22 mouse cellular contexts compared by ENCODE assay signal in the genomic region with DNA sequence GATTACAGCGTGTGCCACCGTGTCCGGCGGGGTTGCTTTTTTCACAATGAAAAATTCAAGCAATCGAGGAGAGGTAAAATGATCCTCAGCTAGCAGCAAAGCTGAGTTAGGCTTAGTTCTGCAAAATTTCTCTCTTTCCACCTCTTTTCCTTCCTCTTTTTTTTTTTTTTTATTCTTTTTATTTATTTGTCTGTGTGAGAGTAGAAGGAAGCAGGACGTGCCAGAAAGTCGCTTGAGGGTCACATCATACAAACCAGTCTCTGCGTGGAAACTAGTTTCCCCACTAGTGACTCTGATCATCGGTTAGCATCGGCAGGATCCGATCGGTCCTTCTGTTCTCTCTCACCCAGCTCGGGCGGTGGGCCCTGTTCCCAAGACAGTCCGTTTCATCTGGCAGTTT. TPM values are rescaled to one million over a fixed set of nuclear protein-coding genes. Genes with fewer than 3 reads are reported as not detected.
DNase-seq lines count a peak whose midpoint lies in the region; ATAC-seq and TF ChIP-seq lines count a peak whose summit lies in the region.
"Had no signal": no experiment of that assay in that cellular context is flagged by ENCODE, and none has a peak within 500 bp of the region (broad histone marks: within the 10 kb centered on the region; RNA-seq: fewer than 3 reads in every experiment).

No protein-coding gene starts in this region.

- no peak for TF ChIP-seq EP300 in ES-Bruce4 (IDR thresholded peaks at IDR 0.05; ENCODE audit: insufficient read depth, low read depth, low read length)

- H3K9me3 ChIP-seq in ES-Bruce4 (replicated peaks; ENCODE audit: control insufficient read depth, insufficient read depth, low read length, poor library complexity, severe bottlenecking), result no peaks in the 10 kb centered on the region
- H3K9me3 ChIP-seq in limb, embryonic 10.5 days (replicated peaks), result no peaks in the 10 kb centered on the region
- H3K9me3 ChIP-seq: embryonic facial prominence, embryonic 10.5 days; G1E; heart, embryonic 15.5 days; hindbrain, embryonic 10.5 days; intestine, embryonic 15.5 days had no signal

- WGBS in limb, embryonic 10.5 days, result 87% methylated on average over 15 of the region's 15 CpGs

- peak; percentile 41 for DNase-seq in R1 (ENCODE audit: low read depth, low spot score)
- DNase-seq in limb, embryonic 10.5 days (ENCODE audit: low spot score), result no peak
- DNase-seq in cerebellum, postnatal 10 days, result no peak
- DNase-seq in gastrocnemius, postnatal 10 days, result no peak
- DNase-seq: adrenal gland, adult 8-10 months; adrenal gland, postnatal 36 days; cerebellum, adult 11-12 months; cerebellum, adult 9-10 months; cerebellum, postnatal 36 days; heart, adult 2 months; heart, postnatal 14 days had no signal

- H3K27me3 ChIP-seq in ES-Bruce4 (ENCODE audit: control insufficient read depth, insufficient read depth, low read length, poor library complexity, severe bottlenecking), result no peaks in the 10 kb centered on the region
- H3K27me3 ChIP-seq in limb, embryonic 10.5 days (ENCODE audit: low read depth, poor library complexity, severe bottlenecking), result no peaks in the 10 kb centered on the region
- H3K27me3 ChIP-seq: heart, embryonic 15.5 days; intestine, embryonic 15.5 days had no signal

- TF ChIP-seq POLR2A in ES-Bruce4 (IDR thresholded peaks at IDR 0.05; ENCODE audit: insufficient read depth, low read length), result no peak

- H3K9ac ChIP-seq in ES-Bruce4 (ENCODE audit: low read depth, poor library complexity, severe bottlenecking), result peak overlapping the region; percentile 32; the same call in 1 of the 2 replicates
- H3K9ac ChIP-seq: heart, embryonic 15.5 days; hindbrain, embryonic 14.5 days; intestine, embryonic 15.5 days had no signal

- ATAC-seq in granulocyte monocyte progenitor cell, adult 5-6 weeks (replicated peaks; ENCODE audit: poor library complexity, severe bottlenecking), result peak; percentile 78
- peak; percentile 46 for ATAC-seq in megakaryocyte progenitor cell, adult 5-6 weeks (replicated peaks; ENCODE audit: poor library complexity)
- ATAC-seq: forebrain, embryonic 14.5 days; intestine, embryonic 15.5 days; Patski had no signal

- H3K36me3 ChIP-seq in ES-Bruce4 (ENCODE audit: control insufficient read depth, insufficient read depth, low read length, poor library complexity, severe bottlenecking), result no peaks in the 10 kb centered on the region
- no peaks in the 10 kb centered on the region for H3K36me3 ChIP-seq in limb, embryonic 10.5 days
- H3K36me3 ChIP-seq: embryonic facial prominence, embryonic 10.5 days; G1E; heart, embryonic 15.5 days; hindbrain, embryonic 10.5 days; intestine, embryonic 15.5 days had no signal

- TF ChIP-seq CTCF in ES-Bruce4 (IDR thresholded peaks at IDR 0.05; ENCODE audit: low read depth, low read length), result no peak

- peak overlapping the region; percentile 43 for H3K4me3 ChIP-seq in ES-Bruce4 (ENCODE audit: low read depth, low read length)
- H3K4me3 ChIP-seq in limb, embryonic 10.5 days, result no peak overlapping the region
- H3K4me3 ChIP-seq: embryonic facial prominence, embryonic 10.5 days; heart, adult 2 months; heart, embryonic 15.5 days; hindbrain, embryonic 10.5 days; intestine, embryonic 15.5 days had no signal

- H3K4me1 ChIP-seq in ES-Bruce4 (ENCODE audit: control insufficient read depth, insufficient read depth, low read length), result no peaks in the 10 kb centered on the region
- H3K4me1 ChIP-seq in limb, embryonic 10.5 days, result peaks cover 7% of the 10 kb centered on the region; the same call in 1 of the 2 replicates
- H3K4me1 ChIP-seq: embryonic facial prominence, embryonic 10.5 days; intestine, embryonic 15.5 days had no signal

- no peak overlapping the region for H3K27ac ChIP-seq in ES-Bruce4 (ENCODE audit: insufficient read depth, low read length)
- H3K27ac ChIP-seq in limb, embryonic 10.5 days, result no peak overlapping the region
- H3K27ac ChIP-seq: embryonic facial prominence, embryonic 10.5 days; heart, adult 2 months; heart, embryonic 15.5 days; hindbrain, embryonic 10.5 days; hindbrain, embryonic 14.5 days; intestine, embryonic 15.5 days had no signal

RNA-seq across cellular contexts. Expression of gene Bbx, which starts 5.6 kb away (rescaled TPM):
- polyA plus RNA-seq in ES-Bruce4 (2011; ENCODE audit: insufficient read depth, insufficient read length, low read depth, missing spikeins), result 107 and 116 TPM in 2 replicates
- 22.8 and 29.6 TPM in 2 replicates for total RNA-seq in granulocyte monocyte progenitor cell, adult 5-6 weeks (2014; fragmentation: Nextera tagmentation)
- total RNA-seq in granulocyte monocyte progenitor cell, adult 5-6 weeks (2017), result 30.9 and 33.7 TPM in 2 replicates
- 22.9 and 27.6 TPM in 2 replicates for total RNA-seq in megakaryocyte progenitor cell, adult 5-6 weeks (2015)
- total RNA-seq in megakaryocyte progenitor cell, adult 5-6 weeks (2017), result 20.9 and 33.1 TPM in 2 replicates
- 42.2 and 45.2 TPM in 2 replicates for polyA plus RNA-seq in limb, embryonic 10.5 days (2016; fragmentation: Nextera tagmentation; extraction: Ambion mirVana)
- 10 to 100 TPM; 12.3 to 15.6 TPM for total RNA-seq in gastrocnemius, postnatal 10 days (2021)
